Mouse (Mus musculus) forebrain, embryonic 13.5 days (tissue): Measurements from ENCODE around the gene Tas1r3. TPM values are rescaled to one million over a fixed set of nuclear protein-coding genes. Genes with fewer than 3 reads are reported as not detected.

Experiments
- ATAC-seq: fragments of 200-750 bp; cut with Nextera tagmentation; 2 replicates; pipeline ENCODE4 v1.8.0; 2017
- H3K27ac ChIP-seq: fragments of 300-500 bp; sonication (generic); 2 replicates; pipeline ENCODE4 v1.5.1; 2015; ENCODE audit warnings: inconsistent platforms, mild to moderate bottlenecking, moderate library complexity
- H3K27me3 ChIP-seq: fragments of 300-500 bp; sonication (generic); 2 replicates; pipeline ENCODE4 v1.6.1; 2015; ENCODE audit warnings: mild to moderate bottlenecking, inconsistent platforms
- H3K36me3 ChIP-seq: fragments of 300-500 bp; sonication (generic); 2 replicates; pipeline ENCODE4 v1.6.1; 2015; ENCODE audit warnings: mild to moderate bottlenecking, inconsistent platforms; ENCODE audit not compliant: poor library complexity, severe bottlenecking
- H3K4me1 ChIP-seq: fragments of 300-500 bp; sonication (generic); 2 replicates; pipeline ENCODE4 v1.6.1; 2015; ENCODE audit warnings: inconsistent platforms
- H3K4me2 ChIP-seq: fragments of 300-500 bp; sonication (generic); 2 replicates; pipeline ENCODE4 v1.6.1; 2015; ENCODE audit warnings: inconsistent platforms, mild to moderate bottlenecking, moderate library complexity
- H3K4me3 ChIP-seq: fragments of 300-500 bp; sonication (generic); 2 replicates; pipeline ENCODE4 v1.5.1; 2015; ENCODE audit warnings: mild to moderate bottlenecking, inconsistent platforms
- H3K9ac ChIP-seq: fragments of 300-500 bp; sonication (generic); 2 replicates; pipeline ENCODE4 v1.6.1; 2015; ENCODE audit warnings: mild to moderate bottlenecking, inconsistent platforms
- H3K9me3 ChIP-seq: fragments of 300-500 bp; sonication (generic); replicated peaks from 2 replicates; pipeline ENCODE4 v1.6.1; 2016; ENCODE audit warnings: inconsistent platforms
- WGBS: fragments of 180-500 bp; shearing (Covaris S2); methylation state at CpG from one replicate; pipeline ENCODE4 v1.1.7; 2015; 5-methylcytosine and 5-hydroxymethylcytosine counted together
- polyA plus RNA-seq: library from polyadenylated mRNA; unstranded; fragments of >200 nt; fragmentation: Nextera tagmentation; extraction: Ambion mirVana; gene quantifications from 2 replicates; pipeline ENCODE4 v1.2.1, GENCODE M21; 2015

The Tas1r3 gene
- polyA plus RNA-seq, 1 experiment from 2014 or later, result 0.58 TPM

- H3K4me2 ChIP-seq, result no peak overlapping the region
- 93% methylated on average over 7 of the region's 7 CpGs for WGBS
- H3K9me3 ChIP-seq, result no peaks in the 10 kb centered on the region
- ATAC-seq, result no peak
- H3K9ac ChIP-seq, result 0 out of 2 replicates have a peak overlapping the region, but pooled peaks have one; percentile 18
- no peaks in the 10 kb centered on the region for H3K27me3 ChIP-seq
- peak overlapping the region; percentile 6; the same call in 1 of the 2 replicates for H3K4me3 ChIP-seq
- peaks cover 55% of the 10 kb centered on the region for H3K36me3 ChIP-seq
- peaks cover 29% of the 10 kb centered on the region for H3K4me1 ChIP-seq
- no peak overlapping the region for H3K27ac ChIP-seq
Measured at GRCm38 (mm10) chr4:155871404-155871803, 8.2 kb upstream of the Tas1r3 start.

GRCm38 (mm10) chr4:155869317-155870033, 6.3 kb upstream of the Tas1r3 start, which contains the start of the genes Cptp and Ints11:
Gene Cptp (minus strand): TSS chr4:155869440.
Gene Ints11 (plus strand): TSS chr4:155869546.
- Histone ChIP-seq H3K36me3 (peaks cover 54% of the 10 kb centered on the region), H3K4me3 (peak within 1 kb of the TSS; percentile 79), H3K27ac (peak within 1 kb of the TSS; percentile 61), H3K9me3 (no peaks in the 10 kb centered on the region), H3K4me1 (peaks cover 29% of the 10 kb centered on the region), H3K4me2 (peak within 1 kb of the TSS; percentile 82), H3K27me3 (no peaks in the 10 kb centered on the region), H3K9ac (peak within 1 kb of the TSS; percentile 89)
- WGBS, result under 1% methylated on average over 63 of the region's 63 CpGs
- peak; percentile 98 for ATAC-seq

DNA sequence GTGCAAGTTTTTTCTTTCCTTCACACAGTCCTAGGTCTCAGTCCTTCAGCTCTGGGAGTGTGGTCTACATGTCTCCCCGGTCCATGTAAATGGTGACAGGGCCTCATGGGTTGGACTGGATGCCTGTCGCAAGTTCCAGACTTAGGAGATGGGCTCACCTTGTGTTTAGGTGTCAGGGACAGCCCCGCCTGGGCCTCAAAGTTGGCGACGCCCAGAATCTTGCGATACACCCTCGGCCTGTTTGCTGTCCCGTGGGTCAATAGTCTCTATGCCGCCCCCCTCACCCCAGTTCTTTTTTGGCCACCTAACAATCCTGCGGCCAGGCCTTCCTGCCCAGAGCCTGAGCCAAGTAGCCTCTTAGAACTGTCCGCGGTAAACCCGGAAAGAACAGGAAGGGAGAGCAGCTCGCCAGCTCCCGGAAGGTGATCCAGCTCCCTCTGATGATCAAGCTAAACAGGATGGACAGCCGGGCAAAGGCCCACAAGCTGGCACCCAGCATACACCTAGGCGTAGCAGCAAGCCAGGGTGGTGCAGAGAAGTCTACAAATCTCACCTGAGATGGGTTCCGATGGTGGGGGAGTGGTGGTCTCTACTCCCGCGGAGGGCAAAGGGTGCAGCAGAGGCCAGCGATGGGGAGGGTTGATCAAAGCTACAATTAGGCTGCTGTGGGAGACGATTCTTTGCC, 5.6 kb upstream of the Tas1r3 start:
- Histone ChIP-seq H3K4me1 (peaks cover 29% of the 10 kb centered on the region), H3K27me3 (no peaks in the 10 kb centered on the region), H3K36me3 (peaks cover 49% of the 10 kb centered on the region), H3K9me3 (no peaks in the 10 kb centered on the region), H3K9ac (peak overlapping the region; percentile 89), H3K4me3 (peak overlapping the region; percentile 79), H3K27ac (peak overlapping the region; percentile 61; the same call in 1 of the 2 replicates), H3K4me2 (peak overlapping the region; percentile 82)
- no peak; the same call in none of the 2 replicates for ATAC-seq
- WGBS, result 11% methylated on average over 22 of the region's 22 CpGs

GRCm38 (mm10) chr4:155861787-155862186, 1.4 kb downstream of the Tas1r3 start:
- no peak for ATAC-seq
- H3K9ac ChIP-seq, result no peak overlapping the region
- no peaks in the 10 kb centered on the region for H3K27me3 ChIP-seq
- H3K4me2 ChIP-seq, result no peak overlapping the region
- H3K36me3 ChIP-seq, result peaks cover 81% of the 10 kb centered on the region
- H3K27ac ChIP-seq, result no peak overlapping the region
- 90% methylated on average over 7 of the region's 7 CpGs for WGBS
- no peaks in the 10 kb centered on the region for H3K4me1 ChIP-seq
- no peaks in the 10 kb centered on the region for H3K9me3 ChIP-seq
- no peak overlapping the region for H3K4me3 ChIP-seq

GRCm38 (mm10) chr4:155859318-155859717, 3.8 kb downstream of the Tas1r3 start:
- H3K36me3 ChIP-seq, result peaks cover 85% of the 10 kb centered on the region
- no peak for ATAC-seq
- no peaks in the 10 kb centered on the region for H3K27me3 ChIP-seq
- H3K27ac ChIP-seq, result no peak overlapping the region
- H3K4me1 ChIP-seq, result no peaks in the 10 kb centered on the region
- WGBS, result 33% methylated on average over 13 of the region's 13 CpGs
- H3K4me3 ChIP-seq, result no peak overlapping the region
- H3K9me3 ChIP-seq, result no peaks in the 10 kb centered on the region
- H3K4me2 ChIP-seq, result no peak overlapping the region
- no peak overlapping the region for H3K9ac ChIP-seq

DNA sequence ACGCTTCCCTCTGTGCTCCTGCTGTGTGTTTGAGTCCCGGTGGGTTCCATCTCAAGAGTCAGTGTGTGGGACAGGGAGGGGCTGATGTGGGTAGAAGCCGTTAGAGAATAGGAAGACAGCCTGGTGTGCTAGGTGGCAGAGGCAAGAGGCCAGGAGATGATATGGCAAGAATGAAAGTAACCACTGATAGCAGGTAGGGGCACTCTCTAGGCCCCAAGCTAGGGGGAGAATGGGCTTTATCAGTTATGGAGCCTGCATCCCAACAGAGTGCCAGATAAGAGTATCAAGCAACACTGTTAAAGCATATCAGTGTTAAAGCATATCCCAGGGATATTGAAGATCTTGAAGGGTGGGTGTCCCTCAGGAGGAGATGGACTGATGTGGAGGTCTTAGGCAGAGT, 6.3 kb downstream of the Tas1r3 start:
- H3K4me1 ChIP-seq, result peaks cover 6% of the 10 kb centered on the region
- H3K36me3 ChIP-seq, result peaks cover 88% of the 10 kb centered on the region
- ATAC-seq, result no peak
- H3K9ac ChIP-seq, result no peak overlapping the region
- 75% methylated on average over 3 of the region's 3 CpGs for WGBS
- H3K27ac ChIP-seq, result no peak overlapping the region
- H3K27me3 ChIP-seq, result no peaks in the 10 kb centered on the region
- no peak overlapping the region for H3K4me3 ChIP-seq
- no peak overlapping the region for H3K4me2 ChIP-seq
- no peaks in the 10 kb centered on the region for H3K9me3 ChIP-seq

DNA sequence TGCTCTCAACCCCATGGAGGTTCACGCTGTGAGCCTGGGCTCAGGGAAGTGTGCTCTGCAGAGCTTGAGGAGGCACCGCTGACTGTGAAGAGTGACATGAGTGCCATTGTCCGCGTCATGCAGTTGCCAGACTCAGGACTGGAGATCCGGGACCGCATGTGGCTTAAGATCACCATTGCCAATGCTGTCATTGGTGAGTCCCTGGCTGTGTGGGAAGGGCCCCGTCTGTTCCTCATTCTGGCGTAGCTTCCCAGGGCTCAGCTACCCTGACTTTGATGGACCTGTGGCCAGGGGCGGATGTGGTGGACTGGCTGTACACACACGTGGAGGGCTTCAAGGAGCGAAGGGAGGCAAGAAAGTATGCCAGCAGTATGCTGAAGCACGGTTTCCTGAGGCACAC, 7.1 kb downstream of the Tas1r3 start:
- Histone ChIP-seq H3K4me2 (no peak overlapping the region), H3K27me3 (no peaks in the 10 kb centered on the region), H3K27ac (no peak overlapping the region), H3K4me1 (peaks cover 8% of the 10 kb centered on the region), H3K4me3 (no peak overlapping the region), H3K36me3 (peaks cover 80% of the 10 kb centered on the region), H3K9ac (no peak overlapping the region), H3K9me3 (no peaks in the 10 kb centered on the region)
- no peak for ATAC-seq
- 97% methylated on average over 12 of the region's 12 CpGs for WGBS

GRCm38 (mm10) chr4:155854991-155855390, 8.2 kb downstream of the Tas1r3 start:
- no peak overlapping the region for H3K27ac ChIP-seq
- peaks cover 70% of the 10 kb centered on the region for H3K36me3 ChIP-seq
- no peak overlapping the region for H3K4me3 ChIP-seq
- 94% methylated on average over 12 of the region's 12 CpGs for WGBS
- H3K4me2 ChIP-seq, result no peak overlapping the region
- no peaks in the 10 kb centered on the region for H3K27me3 ChIP-seq
- ATAC-seq, result no peak
- H3K9me3 ChIP-seq, result no peaks in the 10 kb centered on the region
- H3K9ac ChIP-seq, result no peak overlapping the region
- peaks cover 16% of the 10 kb centered on the region for H3K4me1 ChIP-seq

- 92% methylated on average over 9 of the region's 9 CpGs for WGBS
- Histone ChIP-seq H3K36me3 (peaks cover 54% of the 10 kb centered on the region), H3K27ac (no peak overlapping the region), H3K4me3 (no peak overlapping the region), H3K4me1 (peaks cover 32% of the 10 kb centered on the region), H3K9me3 (no peaks in the 10 kb centered on the region), H3K4me2 (no peak overlapping the region), H3K9ac (no peak overlapping the region), H3K27me3 (no peaks in the 10 kb centered on the region)
- ATAC-seq, result no peak
Measured at GRCm38 (mm10) chr4:155853421-155853820, 9.7 kb downstream of the Tas1r3 start.

DNA sequence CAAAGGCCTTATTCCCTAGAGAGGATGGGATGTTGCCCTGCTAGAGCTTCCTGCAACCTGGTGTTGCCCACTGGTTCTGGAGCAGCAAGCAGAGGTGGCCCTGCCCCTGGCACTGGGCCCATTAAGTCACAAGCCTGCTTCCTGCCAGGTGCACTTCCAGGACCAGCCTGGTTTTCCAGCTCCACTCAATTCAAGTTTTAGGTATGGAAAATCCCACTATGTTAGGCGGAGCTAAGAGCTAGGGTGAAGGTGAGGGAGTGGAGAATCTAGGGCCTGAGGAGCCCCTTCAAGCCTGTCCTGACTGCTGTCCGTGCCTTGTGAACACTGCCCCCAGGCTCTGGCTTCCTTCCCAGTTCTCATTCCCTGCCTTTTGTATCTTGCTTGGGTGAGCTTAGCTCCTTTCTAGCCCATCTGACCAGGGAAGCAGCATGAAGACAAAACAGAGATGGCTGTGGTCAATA, 11.2 kb downstream of the Tas1r3 start:
- peaks cover 39% of the 10 kb centered on the region for H3K36me3 ChIP-seq
- H3K27me3 ChIP-seq, result no peaks in the 10 kb centered on the region
- H3K4me3 ChIP-seq, result no peak overlapping the region
- H3K4me1 ChIP-seq, result peaks cover 39% of the 10 kb centered on the region
- H3K27ac ChIP-seq, result no peak overlapping the region
- 66% methylated on average over 2 of the region's 2 CpGs for WGBS
- ATAC-seq, result no peak
- H3K4me2 ChIP-seq, result no peak overlapping the region
- H3K9ac ChIP-seq, result no peak overlapping the region
- no peaks in the 10 kb centered on the region for H3K9me3 ChIP-seq

DNA sequence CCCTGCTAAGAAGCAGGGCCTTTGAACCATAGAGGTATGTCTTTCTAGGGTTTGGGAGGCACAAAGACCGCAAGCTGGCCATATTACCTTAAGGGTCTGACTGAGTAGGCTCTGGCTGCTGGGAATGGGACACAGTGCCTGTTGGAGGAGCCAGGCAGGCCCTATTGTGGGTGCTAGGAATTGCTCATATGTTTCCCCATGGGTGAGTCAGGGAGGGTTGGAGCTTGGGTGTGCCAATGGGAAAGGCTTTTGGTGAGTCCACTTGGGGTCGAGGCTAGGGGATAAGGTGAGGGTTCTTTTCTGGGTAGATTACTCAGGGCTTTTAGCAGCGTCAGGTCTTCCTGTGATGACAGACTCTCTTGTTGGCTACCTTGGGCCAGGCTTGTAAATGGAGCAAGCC, 11.8 kb downstream of the Tas1r3 start:
- no peak overlapping the region for H3K27ac ChIP-seq
- WGBS, result 90% methylated on average over 3 of the region's 3 CpGs

DNA sequence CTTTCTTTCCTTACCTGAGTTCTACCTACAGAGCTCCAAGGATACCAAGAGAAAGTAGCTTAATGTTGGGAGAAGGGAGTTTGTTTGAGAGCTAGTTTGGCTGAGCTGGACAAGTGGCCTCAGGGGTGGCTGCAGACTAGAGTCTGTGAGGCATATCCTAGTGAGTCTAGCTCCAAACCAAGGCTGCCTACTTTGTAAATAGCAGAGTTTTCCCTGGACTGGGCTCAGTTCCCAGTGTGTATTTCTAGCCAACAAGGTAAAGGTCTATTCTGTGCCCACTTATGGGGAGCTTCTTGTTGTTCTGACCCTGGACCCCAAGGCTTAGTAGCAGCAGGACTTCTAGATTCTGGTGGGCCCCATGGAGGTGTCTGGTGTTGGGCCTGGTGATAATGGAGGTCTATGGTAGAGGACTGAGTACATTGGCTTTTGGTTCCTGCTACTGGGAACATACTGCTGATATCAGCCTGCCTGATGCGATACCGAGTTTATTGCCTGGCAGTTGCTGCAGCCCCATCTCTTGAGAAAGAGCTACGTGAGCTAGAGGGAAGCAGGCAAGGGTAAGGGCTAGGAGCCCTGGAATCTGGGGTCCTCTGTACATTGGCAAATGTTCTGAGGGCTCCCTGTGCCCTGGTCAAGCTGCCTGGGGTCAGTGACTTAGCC, 13.2 kb downstream of the Tas1r3 start:
- no peak for ATAC-seq
- Histone ChIP-seq H3K4me1 (peaks cover 46% of the 10 kb centered on the region), H3K4me2 (peak overlapping the region; percentile 96; the same call in 1 of the 2 replicates), H3K4me3 (no peak overlapping the region), H3K9ac (peak overlapping the region; percentile 94; the same call in 1 of the 2 replicates), H3K27me3 (no peaks in the 10 kb centered on the region), H3K9me3 (no peaks in the 10 kb centered on the region), H3K27ac (no peak overlapping the region), H3K36me3 (peaks cover 19% of the 10 kb centered on the region)
- WGBS, result 86% methylated on average over 3 of the region's 3 CpGs

More for the DNA sequence above, 11.8 kb downstream of the Tas1r3 start:
- Histone ChIP-seq H3K9me3 (no peaks in the 10 kb centered on the region), H3K27me3 (no peaks in the 10 kb centered on the region), H3K4me2 (no peak overlapping the region), H3K4me3 (no peak overlapping the region), H3K4me1 (peaks cover 45% of the 10 kb centered on the region), H3K9ac (no peak overlapping the region), H3K36me3 (peaks cover 33% of the 10 kb centered on the region)
- no peak for ATAC-seq
